Mouse (Mus musculus): Measurements from ENCODE around the gene Dap3. TPM values are rescaled to one million over a fixed set of nuclear protein-coding genes. Genes with fewer than 3 reads are reported as not detected.
A peak's percentile ranks its signal among the peaks of the same experiment; 100 is the strongest.
"Not testable (repeated sequence)": the region's sequence is repeated elsewhere in the genome, so short reads cannot be mapped to it uniquely, and the experiment has no call there.

Gene Dap3
- total RNA-seq, 2 experiments from 2014 or later: 107 to 108 TPM

GRCm38 (mm10) chr3:88905741-88906140 is 45.2 kb downstream of the Dap3 start:
- Histone ChIP-seq H3K4me3 (no peak overlapping the region), H3K27ac (0 out of 2 replicates have a peak overlapping the region, but pooled peaks have one; percentile 6)
- no peak for DNase-seq (ENCODE audit: low spot score in 2 of 2)
- no peak for TF ChIP-seq CTCF (conservative IDR thresholded peaks at IDR 0.05)

GRCm38 (mm10) chr3:88905209-88905608 is 45.8 kb downstream of the Dap3 start:
- no peak for TF ChIP-seq CTCF (conservative IDR thresholded peaks at IDR 0.05)
- Histone ChIP-seq H3K4me3 (no peak overlapping the region), H3K27ac (0 out of 2 replicates have a peak overlapping the region, but pooled peaks have one; percentile 6)
- no peak for DNase-seq (ENCODE audit: low spot score in 2 of 2)

DNA sequence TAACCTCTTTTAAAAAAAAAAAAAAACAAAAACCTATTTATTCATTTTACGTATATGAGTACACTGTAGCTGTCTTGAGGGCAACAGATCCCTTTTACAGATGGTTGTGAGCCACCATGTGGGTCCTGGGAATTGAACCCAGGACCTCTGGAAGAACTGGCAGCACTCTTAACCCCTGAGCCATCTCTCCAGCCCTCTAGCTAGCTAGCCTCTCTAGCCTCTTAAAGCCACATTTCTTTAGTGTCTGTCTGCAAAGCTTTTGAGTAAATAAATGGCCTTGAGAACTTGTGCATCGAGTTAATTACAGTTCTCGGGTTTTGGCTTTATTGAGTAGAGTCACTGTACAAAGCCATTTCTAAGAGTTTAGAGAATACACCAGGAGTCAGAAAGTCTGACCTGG is 46.2 kb downstream of the Dap3 start:
- no peak for DNase-seq (ENCODE audit: low spot score in 2 of 2)
- Histone ChIP-seq H3K4me3 (no peak overlapping the region), H3K27ac (no peak overlapping the region)
- no peak for TF ChIP-seq CTCF (conservative IDR thresholded peaks at IDR 0.05)

DNA sequence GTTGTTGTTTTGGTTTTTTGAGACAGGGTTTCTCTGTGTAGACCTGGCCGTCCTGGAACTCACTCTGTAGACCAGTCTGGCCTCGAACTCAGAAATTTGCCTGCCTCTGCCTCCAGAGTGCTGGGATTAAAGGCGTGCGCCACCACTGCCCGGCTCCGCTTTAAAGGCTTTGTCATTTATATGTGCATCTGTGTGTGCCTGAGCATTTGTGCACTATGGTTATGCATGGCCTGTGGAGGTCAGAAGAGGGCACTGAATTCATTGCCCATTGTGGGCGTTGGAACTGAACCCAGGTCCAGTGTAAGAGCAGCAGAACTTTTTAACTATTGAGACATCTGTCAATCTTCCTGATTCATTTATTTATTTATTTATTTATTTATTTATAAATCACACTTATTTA is 58.0 kb downstream of the Dap3 start:
- not testable (repeated sequence) for DNase-seq (ENCODE audit: low spot score in 2 of 2); H3K27ac ChIP-seq; H3K4me3 ChIP-seq

DNA sequence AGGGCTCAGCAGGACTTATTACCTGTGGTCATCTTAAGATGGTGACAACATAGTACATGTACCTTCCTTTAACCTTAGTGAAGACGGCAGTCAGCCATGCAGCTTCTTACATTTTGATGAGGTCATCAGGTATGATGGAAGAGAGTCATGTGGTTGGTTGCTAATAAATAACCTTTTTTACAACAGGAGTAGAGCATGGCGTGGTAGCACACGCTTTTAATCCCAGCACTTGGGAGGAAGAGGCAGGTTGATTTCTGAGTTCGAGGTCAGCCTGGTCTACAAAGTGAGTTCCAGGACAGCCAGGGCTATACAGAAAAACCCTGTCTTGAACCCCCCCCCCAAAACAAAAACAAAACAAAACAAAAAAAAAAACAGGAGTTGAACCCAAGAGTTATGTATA is 68.4 kb downstream of the Dap3 start:
- H3K27ac ChIP-seq; H3K4me3 ChIP-seq; DNase-seq (ENCODE audit: low spot score in 2 of 2): not testable (repeated sequence)

Other genes with a start within 250 kb of the Dap3 start
- gene Rit1, start 234.3 kb downstream of the Dap3 start, total RNA-seq (2021): 10 to 100 TPM; 40.8 to 44.2 TPM
- 100 to 1,000 TPM; 473 to 514 TPM for gene Syt11, start 176.0 kb downstream of the Dap3 start, total RNA-seq (2021)
- gene Gon4l, start 116.0 kb downstream of the Dap3 start, total RNA-seq (2021): 10 to 100 TPM; 45.0 to 49.7 TPM
- 10 to 100 TPM; 22.5 to 25.0 TPM for gene Msto1, start 37.2 kb downstream of the Dap3 start, total RNA-seq (2021)
- gene Ash1l, start 559 bp downstream of the Dap3 start, total RNA-seq (2021): 10 to 100 TPM; 88.9 to 94.5 TPM
- 100 to 1,000 TPM; 136 to 139 TPM for gene Rusc1, start 142.1 kb upstream of the Dap3 start, total RNA-seq (2021)
- under 1 TPM in 1 of 2 experiments, not detected in 1; 0.18 TPM for gene Gm43738, start 149.9 kb upstream of the Dap3 start, total RNA-seq (2021)
- gene Fdps, start 150.8 kb upstream of the Dap3 start, total RNA-seq (2021): 10 to 100 TPM; 72.5 to 78.4 TPM
- gene Pklr, start 185.0 kb upstream of the Dap3 start, total RNA-seq (2021): not detected
- gene Hcn3, start 209.0 kb upstream of the Dap3 start, total RNA-seq (2021): 10 to 100 TPM; 10.2 to 13.3 TPM
- gene Clk2, start 213.6 kb upstream of the Dap3 start, total RNA-seq (2021): 10 to 100 TPM; 47.8 to 56.1 TPM
- 10 to 100 TPM; 67.1 to 69.0 TPM for gene Scamp3, start 226.3 kb upstream of the Dap3 start, total RNA-seq (2021)
- 10 to 100 TPM; 61.6 to 61.7 TPM for gene Fam189b, start 232.0 kb upstream of the Dap3 start, total RNA-seq (2021)